ENCODE assay signal across 8 mouse cellular contexts in the genomic region with DNA sequence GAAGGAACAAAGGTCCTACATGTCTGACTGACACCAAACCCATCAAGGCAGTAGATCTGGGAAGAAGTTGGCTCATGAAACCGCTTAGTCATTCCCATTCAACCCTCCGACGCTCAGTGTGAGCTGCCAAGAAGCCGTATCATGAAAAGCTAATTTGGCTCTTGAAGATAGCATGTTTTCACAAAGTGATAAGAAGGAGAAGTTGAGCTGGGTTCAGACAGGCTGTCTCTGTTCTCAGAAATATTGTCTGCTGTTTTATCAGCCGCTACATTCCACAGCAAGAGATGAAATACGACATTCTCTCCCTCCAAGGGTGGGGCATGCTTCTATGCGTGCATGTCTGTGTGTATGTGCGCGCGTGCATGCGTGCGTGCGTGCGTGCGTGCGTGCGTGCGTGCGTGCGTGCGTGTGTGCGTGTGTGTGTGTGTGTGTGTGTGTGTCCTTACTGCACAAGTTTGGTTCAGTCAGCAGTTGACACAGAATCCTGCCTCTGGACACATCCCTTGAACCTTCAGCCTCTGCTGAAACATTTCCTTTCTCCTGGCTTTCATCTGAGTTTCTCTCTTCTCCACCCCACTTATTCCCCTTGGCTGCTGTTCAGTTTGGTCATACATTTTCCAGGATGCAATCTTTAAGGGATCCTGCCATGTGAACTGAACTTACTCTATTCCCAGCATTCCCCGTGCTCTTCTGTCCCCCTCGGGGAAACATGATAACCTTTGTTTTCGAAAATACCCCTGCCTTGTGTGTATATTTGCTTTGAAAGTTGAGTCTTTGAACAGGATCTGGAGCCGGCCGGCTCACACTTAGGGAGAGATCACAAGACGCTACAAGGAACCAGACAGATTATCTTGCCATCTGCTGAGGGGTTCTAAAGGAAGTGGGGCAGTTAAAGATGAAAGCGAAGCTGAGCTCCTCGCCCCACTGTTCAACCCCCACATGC.
DNase-seq lines count a peak whose midpoint lies in the region; ATAC-seq lines count a peak whose summit lies in the region.

No protein-coding gene starts in this region.

- no peak overlapping the region for H3K4me3 ChIP-seq in embryonic facial prominence, embryonic 12.5 days
- no peak overlapping the region for H3K4me3 ChIP-seq in limb, embryonic 13.5 days

- peak; percentile 29 to 56 for DNase-seq in urinary bladder, adult 18-20 months (ENCODE audit: low spot score in 2 of 2)
- no peak for DNase-seq in urinary bladder, postnatal 10 days (ENCODE audit: low spot score)
- DNase-seq in ovary, postnatal 10 days (ENCODE audit: low spot score) = peak; percentile 22
- no peak for DNase-seq in cerebellum, adult 8-10 months
- DNase-seq in T-cell, adult 2 months (ENCODE audit: low spot score) = no peak

- H3K4me2 ChIP-seq in embryonic facial prominence, embryonic 12.5 days (replicated peaks) = no peak overlapping the region
- peak overlapping the region; percentile 22 for H3K4me2 ChIP-seq in limb, embryonic 13.5 days (replicated peaks)

- no peak overlapping the region for H3K9ac ChIP-seq in embryonic facial prominence, embryonic 12.5 days
- H3K9ac ChIP-seq in limb, embryonic 13.5 days = no peak overlapping the region

- H3K36me3 ChIP-seq in embryonic facial prominence, embryonic 12.5 days = no peaks in the 10 kb centered on the region
- H3K36me3 ChIP-seq in limb, embryonic 13.5 days = no peaks in the 10 kb centered on the region; the same call in 1 of the 2 replicates

- WGBS in embryonic facial prominence, embryonic 12.5 days = 60% methylated on average over 30 of the region's 30 CpGs
- 62% methylated on average over 30 of the region's 30 CpGs for WGBS in limb, embryonic 13.5 days

- no peak for ATAC-seq in embryonic facial prominence, embryonic 12.5 days (ENCODE audit: insufficient number of reproducible peaks, insufficient read depth, low FRiP score, low TSS enrichment)
- ATAC-seq in hematopoietic stem cell, adult 5-6 weeks (replicated peaks in 1 of 2; ENCODE audit: insufficient read depth in 1 of 2, low FRiP score in 2 of 2, low TSS enrichment in 1 of 2, low read depth in 1 of 2, poor library complexity in 2 of 2, severe bottlenecking in 2 of 2) = peak; percentile 53 to 58; a peak in 3 of 4 replicates
- peak; percentile 54; the same call in 1 of the 2 replicates for ATAC-seq in limb, embryonic 13.5 days (ENCODE audit: low FRiP score, low read depth)

- peak overlapping the region; percentile 46 for H3K27ac ChIP-seq in embryonic facial prominence, embryonic 12.5 days
- H3K27ac ChIP-seq in limb, embryonic 13.5 days = peak overlapping the region; percentile 55; the same call in 1 of the 2 replicates

- peaks cover 21% of the 10 kb centered on the region for H3K4me1 ChIP-seq in embryonic facial prominence, embryonic 12.5 days
- H3K4me1 ChIP-seq in limb, embryonic 13.5 days = peaks cover 33% of the 10 kb centered on the region

- no peaks in the 10 kb centered on the region for H3K9me3 ChIP-seq in embryonic facial prominence, embryonic 12.5 days
- no peaks in the 10 kb centered on the region for H3K9me3 ChIP-seq in limb, embryonic 13.5 days

- no peaks in the 10 kb centered on the region for H3K27me3 ChIP-seq in embryonic facial prominence, embryonic 12.5 days
- no peaks in the 10 kb centered on the region for H3K27me3 ChIP-seq in limb, embryonic 13.5 days

Comparison
In these comparisons a context has a peak if more than half of its experiments do, and no peak if none do; other contexts are left out.
1. DNase-seq: peak in urinary bladder, adult 18-20 months (2 of 2) and ovary, postnatal 10 days (single experiment); none in urinary bladder, postnatal 10 days (single experiment), cerebellum, adult 8-10 months (single experiment) and T-cell, adult 2 months (single experiment).